Mouse (Mus musculus) myocyte (in vitro differentiated cells): ENCODE measurements around the gene Trdmt1. TPM values are rescaled to one million over a fixed set of nuclear protein-coding genes. Genes with fewer than 3 reads are reported as not detected.

ENCODE experiments used
- H3K27me3 ChIP-seq: one replicate; pipeline ENCODE4 v1.6.1; 2011; ENCODE audit not compliant: control insufficient read depth, insufficient read depth, insufficient read length
- H3K36me3 ChIP-seq: one replicate; pipeline ENCODE4 v1.6.1; 2011; ENCODE audit not compliant: control insufficient read depth, insufficient read depth
- H3K4me2 ChIP-seq: one replicate; pipeline ENCODE4 v1.6.1; 2011; ENCODE audit warnings: low read depth, control low read depth
- H3K4me3 ChIP-seq: one replicate; pipeline ENCODE4 v1.5.1; 2011; ENCODE audit warnings: mild to moderate bottlenecking, control low read depth, moderate library complexity
- H3K79me2 ChIP-seq: one replicate; pipeline ENCODE4 v1.6.1; 2011; ENCODE audit not compliant: control insufficient read depth, insufficient read depth
- H3ac ChIP-seq: one replicate; pipeline ENCODE4 v1.6.1; 2011; ENCODE audit not compliant: control insufficient read depth, insufficient read length
- CEBPB ChIP-seq: IDR thresholded peaks from 2 replicates; pipeline ENCODE4 v1.6.1; 2011; ENCODE audit warnings: mild to moderate bottlenecking, moderate library complexity; ENCODE audit not compliant: poor library complexity, insufficient read depth, severe bottlenecking
- E2F4 ChIP-seq: IDR thresholded peaks from one replicate; pipeline ENCODE4 v1.6.1; 2011; ENCODE audit warnings: mild to moderate bottlenecking, control low read depth, moderate library complexity; ENCODE audit not compliant: insufficient read depth
- MAX ChIP-seq: IDR thresholded peaks from one replicate; pipeline ENCODE4 v1.6.1; 2011; ENCODE audit warnings: low read depth, mild to moderate bottlenecking, control low read depth
- MYOD1 ChIP-seq, 3 experiments: IDR thresholded peaks; one replicate each; pipeline ENCODE4 v1.6.1; 2011; ENCODE audit warnings: control low read depth in 2 of 3, low read depth in 2 of 3, mild to moderate bottlenecking in 2 of 3, moderate library complexity in 1 of 3; ENCODE audit not compliant: insufficient read length in 2 of 3, control insufficient read depth in 1 of 3
- MYOG ChIP-seq, 3 experiments: IDR thresholded peaks; one replicate each; pipeline ENCODE4 v1.6.1; 2011; ENCODE audit warnings: control low read depth in 2 of 3, low read depth in 2 of 3, mild to moderate bottlenecking in 2 of 3; ENCODE audit not compliant: insufficient read length in 2 of 3, control insufficient read depth in 1 of 3, insufficient read depth in 1 of 3
- POLR2A ChIP-seq: IDR thresholded peaks from one replicate; pipeline ENCODE4 v1.6.1; 2011; ENCODE audit warnings: low read depth, mild to moderate bottlenecking, control low read depth, moderate library complexity; ENCODE audit not compliant: insufficient read length
- POLR2AphosphoS2 ChIP-seq: IDR thresholded peaks from one replicate; pipeline ENCODE4 v1.6.1; 2011; ENCODE audit warnings: low read depth, control low read depth; ENCODE audit not compliant: insufficient read length
- REST ChIP-seq: IDR thresholded peaks from one replicate; pipeline ENCODE4 v1.6.1; 2011; ENCODE audit warnings: mild to moderate bottlenecking, control low read depth, moderate library complexity; ENCODE audit not compliant: insufficient read depth, insufficient read length
- SRF ChIP-seq: IDR thresholded peaks from one replicate; pipeline ENCODE4 v1.6.1; 2011; ENCODE audit warnings: low read depth; ENCODE audit not compliant: control insufficient read depth, insufficient read length
- TCF12 ChIP-seq: IDR thresholded peaks from one replicate; pipeline ENCODE4 v1.6.1; 2011; ENCODE audit warnings: mild to moderate bottlenecking, control low read depth; ENCODE audit not compliant: poor library complexity, insufficient read depth, severe bottlenecking
- TCF3 ChIP-seq: IDR thresholded peaks from one replicate; pipeline ENCODE4 v1.6.1; 2011; ENCODE audit warnings: low read depth, control low read depth; ENCODE audit not compliant: insufficient read length
- USF1 ChIP-seq: IDR thresholded peaks from one replicate; pipeline ENCODE4 v1.6.1; 2011; ENCODE audit warnings: low read depth, mild to moderate bottlenecking, control low read depth, moderate library complexity
- polyA plus RNA-seq: library from polyadenylated mRNA; unstranded; fragments of >200 nt; fragmentation: generic; extraction: Trizol; gene quantifications from one replicate; pipeline ENCODE4 v1.2.1, GENCODE M21; 2012; ENCODE audit warnings: missing spikeins

The Trdmt1 gene
- polyA plus RNA-seq, 1 experiment: 2.2 TPM

GRCm38 (mm10) chr2:13496087-13496486, 48.4 kb downstream of the Trdmt1 start:
- no peaks in the 10 kb centered on the region for H3K27me3 ChIP-seq
- H3K36me3 ChIP-seq: no peaks in the 10 kb centered on the region
- no peak overlapping the region for H3K4me2 ChIP-seq
- H3ac ChIP-seq: no peak overlapping the region
- H3K79me2 ChIP-seq: no peaks in the 10 kb centered on the region
- no peak overlapping the region for H3K4me3 ChIP-seq
- no peak for TF ChIP-seq CEBPB
- TF ChIP-seq USF1: no peak
- TF ChIP-seq REST: no peak
- no peak for TF ChIP-seq POLR2A
- TF ChIP-seq MAX: no peak

DNA sequence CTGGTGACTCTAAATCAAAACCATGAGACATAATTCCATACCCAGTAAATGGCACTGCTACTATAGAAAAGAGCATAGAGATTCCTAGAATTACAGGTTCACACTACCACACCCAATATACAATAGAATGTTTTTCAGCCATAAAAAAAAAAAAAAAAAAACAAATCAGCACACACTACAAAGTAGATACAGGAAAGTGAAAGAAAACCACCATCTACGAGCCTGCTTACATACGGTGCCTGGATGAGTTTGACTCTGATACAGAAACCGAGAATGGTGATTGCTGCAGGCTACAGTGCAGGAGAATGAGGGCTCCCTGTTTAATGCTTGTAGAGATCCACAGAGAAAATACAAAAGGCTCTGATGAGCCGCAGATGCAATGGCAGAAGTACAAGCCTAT, 51.5 kb downstream of the Trdmt1 start:
- Histone ChIP-seq H3K4me3 (no peak overlapping the region), H3ac (no peak overlapping the region), H3K27me3 (no peaks in the 10 kb centered on the region), H3K79me2 (no peaks in the 10 kb centered on the region), H3K4me2 (no peak overlapping the region), H3K36me3 (no peaks in the 10 kb centered on the region)
- no peak for TF ChIP-seq CEBPB
- TF ChIP-seq POLR2AphosphoS2: no peak
- TF ChIP-seq MAX: no peak
- no peak for TF ChIP-seq TCF12
- no peak for TF ChIP-seq MYOG (IDR thresholded peaks at IDR 0.05; ENCODE audit: control insufficient read depth in 1 of 3, insufficient read depth in 1 of 3, insufficient read length in 2 of 3, low read depth in 2 of 3)
- no peak for TF ChIP-seq USF1
- no peak for TF ChIP-seq MYOD1 (IDR thresholded peaks at IDR 0.05; ENCODE audit: control insufficient read depth in 1 of 3, insufficient read length in 2 of 3, low read depth in 2 of 3)
- no peak for TF ChIP-seq SRF
- no peak for TF ChIP-seq TCF3
- TF ChIP-seq REST: no peak
- TF ChIP-seq POLR2A: no peak
- TF ChIP-seq E2F4: no peak

DNA sequence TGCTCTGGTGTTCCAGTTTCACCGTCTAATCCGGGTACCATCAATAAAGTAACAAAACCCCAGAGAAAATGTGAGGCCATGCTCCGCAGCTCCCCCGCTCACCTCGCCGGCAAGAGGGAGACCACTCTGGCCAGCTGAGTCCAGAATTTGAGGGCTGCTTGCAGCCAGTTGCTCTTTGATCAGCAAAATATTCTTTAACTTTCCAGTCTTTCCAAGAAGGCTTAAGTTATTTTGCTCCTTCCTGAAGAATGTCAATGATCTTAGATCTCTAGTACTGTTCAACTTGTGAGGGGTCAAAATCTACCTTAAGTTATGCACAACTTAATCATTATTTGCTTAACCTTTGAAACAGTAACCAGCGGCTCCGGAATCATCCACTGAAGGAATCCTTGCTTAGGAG, 52.7 kb downstream of the Trdmt1 start, which contains the start of gene Cubn:
Cubn (minus strand) TSS at position 80 of the 400 bp plus-strand sequence.
- no peak within 1 kb of the TSS for H3K4me3 ChIP-seq
- H3K79me2 ChIP-seq: no peaks in the 10 kb centered on the region
- TF ChIP-seq POLR2AphosphoS2 (no peak), TCF12 (no peak), TCF3 (no peak), POLR2A (no peak), MAX (no peak), REST (no peak), CEBPB (no peak), MYOD1 (IDR thresholded peaks at IDR 0.05; ENCODE audit: control insufficient read depth in 1 of 3, insufficient read length in 2 of 3, low read depth in 2 of 3) (no peak), MYOG (IDR thresholded peaks at IDR 0.05; ENCODE audit: control insufficient read depth in 1 of 3, insufficient read depth in 1 of 3, insufficient read length in 2 of 3, low read depth in 2 of 3) (no peak), SRF (no peak), E2F4 (no peak), USF1 (no peak)
- no peaks in the 10 kb centered on the region for H3K36me3 ChIP-seq
- H3K27me3 ChIP-seq: no peaks in the 10 kb centered on the region
- H3ac ChIP-seq: no peak within 1 kb of the TSS
- no peak within 1 kb of the TSS for H3K4me2 ChIP-seq

DNA sequence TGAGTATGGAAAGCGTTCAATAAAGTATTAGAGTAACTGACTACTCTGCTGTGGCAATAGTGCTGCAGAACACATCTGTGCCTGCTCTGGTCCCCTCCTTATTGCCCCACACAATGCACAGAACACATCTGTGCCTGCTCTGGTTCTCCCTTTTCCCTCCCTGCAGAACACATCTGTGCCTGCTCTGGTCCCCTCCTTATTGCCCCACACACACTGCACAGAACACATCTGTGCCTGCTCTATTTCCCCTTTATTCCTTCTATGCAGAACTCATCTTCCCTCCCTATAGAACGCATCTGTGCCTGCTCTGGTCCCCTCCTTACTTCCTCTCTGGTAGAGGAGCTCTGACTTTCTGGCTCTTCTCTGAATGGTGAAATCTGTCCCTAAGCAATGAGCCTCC, 54.0 kb downstream of the Trdmt1 start:
- no peak for TF ChIP-seq SRF
- TF ChIP-seq MAX: no peak
- TF ChIP-seq E2F4: no peak
- TF ChIP-seq REST: no peak
- TF ChIP-seq TCF3: no peak
- H3K36me3 ChIP-seq: no peaks in the 10 kb centered on the region
- no peaks in the 10 kb centered on the region for H3K79me2 ChIP-seq
- H3ac ChIP-seq: no peak overlapping the region
- H3K27me3 ChIP-seq: no peaks in the 10 kb centered on the region
- H3K4me2 ChIP-seq: no peak overlapping the region
- H3K4me3 ChIP-seq: no peak overlapping the region

DNA sequence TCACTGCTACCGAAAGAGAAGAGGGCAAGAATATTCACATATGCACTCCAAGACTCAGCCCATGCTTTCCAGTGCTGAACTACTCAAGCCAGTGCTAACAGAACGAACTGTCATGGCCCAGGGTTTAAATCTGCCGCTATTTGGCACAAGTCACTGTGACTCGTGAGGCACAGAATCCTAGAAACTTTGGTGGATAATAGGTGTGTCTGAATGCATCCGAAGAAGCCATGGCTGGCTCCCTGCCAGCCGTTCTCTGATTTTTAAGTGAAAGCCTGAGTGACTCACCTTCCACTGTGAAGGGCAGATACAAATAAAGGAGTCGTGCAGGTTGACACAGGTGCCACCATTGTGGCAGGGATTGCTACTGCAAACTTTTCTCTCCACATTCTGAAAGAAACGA, 58.0 kb downstream of the Trdmt1 start:
- TF ChIP-seq MYOD1 (IDR thresholded peaks at IDR 0.05; ENCODE audit: control insufficient read depth in 1 of 3, insufficient read length in 2 of 3, low read depth in 2 of 3) (no peak), REST (no peak), POLR2AphosphoS2 (no peak), POLR2A (no peak), TCF3 (no peak), TCF12 (no peak), SRF (no peak)
- H3K4me3 ChIP-seq: no peak overlapping the region
- H3K36me3 ChIP-seq: no peaks in the 10 kb centered on the region
- no peak overlapping the region for H3ac ChIP-seq
- H3K79me2 ChIP-seq: no peaks in the 10 kb centered on the region
- H3K27me3 ChIP-seq: no peaks in the 10 kb centered on the region
- H3K4me2 ChIP-seq: no peak overlapping the region
